Mouse (Mus musculus): ENCODE measurements around the gene Six5. TPM values are rescaled to one million over a fixed set of nuclear protein-coding genes. Genes with fewer than 3 reads are reported as not detected.

Gene Six5
- polyA plus RNA-seq, 1 experiment from 2014 or later, result 5.9 TPM

Small RNA genes lying within 50 kb of the gene (microRNA-seq; reads per million reads assigned to microRNA genes)
- not detected for gene Mir3100

Other genes starting within 250 kb of the Six5 start
- gene Pglyrp1, start 223.3 kb upstream of the Six5 start, polyA plus RNA-seq (2015; fragmentation: Nextera tagmentation; extraction: Ambion mirVana), result 0.82 and 1.2 TPM in 2 replicates
- gene Ccdc61, start 184.2 kb upstream of the Six5 start, polyA plus RNA-seq (2015; fragmentation: Nextera tagmentation; extraction: Ambion mirVana), result 18.2 and 23.0 TPM in 2 replicates
- 0.52 and 0.60 TPM in 2 replicates for gene Nova2, start 168.7 kb upstream of the Six5 start, polyA plus RNA-seq (2015; fragmentation: Nextera tagmentation; extraction: Ambion mirVana)
- gene Nanos2, start 107.2 kb upstream of the Six5 start, polyA plus RNA-seq (2015; fragmentation: Nextera tagmentation; extraction: Ambion mirVana), result not detected in 2 replicates
- gene Mypop, start 103.3 kb upstream of the Six5 start, polyA plus RNA-seq (2015; fragmentation: Nextera tagmentation; extraction: Ambion mirVana), result 1.8 and 1.9 TPM in 2 replicates
- 12.4 and 12.7 TPM in 2 replicates for gene Irf2bp1, start 90.5 kb upstream of the Six5 start, polyA plus RNA-seq (2015; fragmentation: Nextera tagmentation; extraction: Ambion mirVana)
- 0.25 and 1.2 TPM in 2 replicates for gene Foxa3, start 71.1 kb upstream of the Six5 start, polyA plus RNA-seq (2015; fragmentation: Nextera tagmentation; extraction: Ambion mirVana)
- 24.8 TPM in 2 replicates for gene Sympk, start 70.2 kb upstream of the Six5 start, polyA plus RNA-seq (2015; fragmentation: Nextera tagmentation; extraction: Ambion mirVana)
- gene Rsph6a, start 39.9 kb upstream of the Six5 start, polyA plus RNA-seq (2015; fragmentation: Nextera tagmentation; extraction: Ambion mirVana), result not detected in 2 replicates
- gene Dmwd, start 18.4 kb upstream of the Six5 start, polyA plus RNA-seq (2015; fragmentation: Nextera tagmentation; extraction: Ambion mirVana), result 11.3 and 13.9 TPM in 2 replicates
- gene Dmpk, start 10.7 kb upstream of the Six5 start, polyA plus RNA-seq (2015; fragmentation: Nextera tagmentation; extraction: Ambion mirVana), result 19.3 and 20.0 TPM in 2 replicates
- gene Gm4969, start 23.8 kb downstream of the Six5 start, polyA plus RNA-seq (2015; fragmentation: Nextera tagmentation; extraction: Ambion mirVana), result 1.2 and 2.1 TPM in 2 replicates
- 8.0 and 8.6 TPM in 2 replicates for gene Fbxo46, start 25.3 kb downstream of the Six5 start, polyA plus RNA-seq (2015; fragmentation: Nextera tagmentation; extraction: Ambion mirVana)
- gene Qpctl, start 54.7 kb downstream of the Six5 start, polyA plus RNA-seq (2015; fragmentation: Nextera tagmentation; extraction: Ambion mirVana), result 9.5 and 9.7 TPM in 2 replicates
- gene Snrpd2, start 55.1 kb downstream of the Six5 start, polyA plus RNA-seq (2015; fragmentation: Nextera tagmentation; extraction: Ambion mirVana), result 107 and 113 TPM in 2 replicates
- gene Gipr, start 71.5 kb downstream of the Six5 start, polyA plus RNA-seq (2015; fragmentation: Nextera tagmentation; extraction: Ambion mirVana), result 9.9 and 14.6 TPM in 2 replicates
- gene Eml2, start 81.8 kb downstream of the Six5 start, polyA plus RNA-seq (2015; fragmentation: Nextera tagmentation; extraction: Ambion mirVana), result 15.8 and 20.6 TPM in 2 replicates
- 1.7 and 1.8 TPM in 2 replicates for gene Gpr4, start 117.9 kb downstream of the Six5 start, polyA plus RNA-seq (2015; fragmentation: Nextera tagmentation; extraction: Ambion mirVana)
- 35.2 and 38.4 TPM in 2 replicates for gene Opa3, start 133.7 kb downstream of the Six5 start, polyA plus RNA-seq (2015; fragmentation: Nextera tagmentation; extraction: Ambion mirVana)
- gene Vasp, start 177.2 kb downstream of the Six5 start, polyA plus RNA-seq (2015; fragmentation: Nextera tagmentation; extraction: Ambion mirVana), result 81.2 and 81.7 TPM in 2 replicates
- gene Ppm1n, start 185.5 kb downstream of the Six5 start, polyA plus RNA-seq (2015; fragmentation: Nextera tagmentation; extraction: Ambion mirVana), result not detected in 2 replicates
- 26.1 and 29.3 TPM in 2 replicates for gene Rtn2, start 188.0 kb downstream of the Six5 start, polyA plus RNA-seq (2015; fragmentation: Nextera tagmentation; extraction: Ambion mirVana)
- gene Fosb, start 215.5 kb downstream of the Six5 start, polyA plus RNA-seq (2015; fragmentation: Nextera tagmentation; extraction: Ambion mirVana), result 0.14 and 0.16 TPM in 2 replicates